Mouse (Mus musculus): ENCODE data around the gene Bbc3.

Gene Bbc3

DNA sequence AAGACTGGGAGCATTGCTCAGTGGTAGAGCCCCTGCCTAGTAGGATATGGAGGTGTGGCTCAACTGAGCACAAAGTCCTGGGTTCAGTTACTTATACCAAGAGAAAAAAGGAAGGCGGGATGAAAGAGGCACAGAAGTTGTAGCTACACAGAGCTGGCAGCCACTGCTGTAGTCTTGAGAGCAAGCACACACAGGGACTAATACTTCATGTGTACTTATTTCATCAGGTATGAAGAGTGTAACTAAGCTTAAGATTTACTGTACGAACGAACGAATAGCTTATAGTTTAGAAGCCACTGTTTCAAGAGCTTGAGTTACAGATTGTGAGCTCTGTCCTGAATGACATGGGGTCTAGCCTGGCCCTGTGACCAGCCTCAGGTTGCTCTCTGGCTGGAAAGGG lies 11.0 kb downstream of the Bbc3 start:
- no peak for DNase-seq

- no peak for DNase-seq
These were observed 12.3 kb downstream of the Bbc3 start for GRCm38 (mm10) chr7:16320479-16320878.

DNA sequence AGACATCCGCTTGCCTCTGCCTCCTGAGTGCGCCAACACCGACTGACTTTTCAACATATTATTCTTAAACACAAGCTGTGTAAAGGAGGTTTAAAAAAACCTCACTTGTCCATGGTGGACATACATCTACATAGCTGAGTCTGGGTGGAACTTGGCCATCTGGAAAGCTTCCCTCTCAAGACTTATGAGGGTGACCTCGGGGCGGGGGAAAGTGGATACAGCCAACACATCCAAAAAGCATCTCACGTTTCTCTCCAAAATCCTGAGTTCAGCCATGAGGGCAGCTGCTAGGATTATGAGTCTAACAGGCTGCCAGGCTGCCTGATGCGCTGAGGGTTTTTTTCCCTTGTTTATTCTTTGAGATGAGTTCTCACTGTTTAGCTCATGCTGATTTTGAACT lies 16.5 kb downstream of the Bbc3 start:
- DNase-seq, result no peak

DNA sequence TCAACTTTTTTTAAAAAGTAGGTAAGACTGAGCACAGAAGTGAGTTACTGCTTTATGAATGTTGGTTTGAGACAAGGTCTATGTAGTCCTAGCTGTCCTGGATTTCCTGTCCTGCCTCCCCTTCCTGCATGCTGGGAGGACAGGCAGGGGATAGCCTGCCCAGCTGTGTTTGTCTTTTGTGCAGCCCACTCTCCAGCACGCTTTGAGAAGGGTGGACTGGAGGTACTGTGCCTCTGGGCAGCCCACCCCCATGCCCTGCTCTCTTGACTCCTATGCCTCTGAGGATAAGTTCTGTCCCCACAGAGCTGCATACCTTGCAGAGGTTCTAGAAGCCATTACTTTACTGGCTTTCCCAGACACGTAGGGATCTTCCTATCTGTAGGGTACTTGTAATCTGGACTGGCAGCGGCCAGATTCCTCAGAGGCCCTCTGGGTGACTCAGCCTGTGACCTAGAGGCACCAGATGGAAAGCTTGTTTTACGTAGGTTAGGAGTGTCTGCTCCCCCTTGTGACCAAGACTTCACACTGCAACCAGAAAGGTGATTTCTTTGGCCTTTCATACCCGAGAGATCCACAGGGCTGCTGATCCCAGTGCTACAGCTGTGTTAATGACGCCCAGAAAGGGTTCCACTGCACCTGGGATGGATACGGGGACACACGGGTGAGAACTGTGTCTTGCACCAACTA lies 17.9 kb downstream of the Bbc3 start:
- peak; percentile 98 for DNase-seq

DNA sequence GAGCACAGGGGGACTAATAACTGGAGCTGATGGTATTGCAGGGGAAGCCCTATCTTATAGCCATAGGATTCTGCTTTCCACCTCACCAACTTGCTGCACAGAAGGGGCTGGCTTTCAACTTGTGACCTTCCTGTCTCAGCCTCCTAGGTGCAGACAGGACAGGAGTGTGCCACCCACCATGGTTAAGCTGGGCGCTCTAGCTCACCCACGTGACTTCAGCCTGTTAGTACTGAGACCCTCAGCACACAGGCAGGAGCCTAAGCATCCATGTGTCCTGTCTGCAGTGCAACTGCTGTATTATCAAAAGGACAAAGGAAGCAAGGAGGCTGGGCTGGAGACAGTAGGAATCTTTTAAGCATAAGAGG lies 18.4 kb downstream of the Bbc3 start:
- DNase-seq, result no peak

GRCm38 (mm10) chr7:16329146-16329545 lies 21.0 kb downstream of the Bbc3 start:
- DNase-seq, result no peak

GRCm38 (mm10) chr7:16337733-16338132 lies 29.5 kb downstream of the Bbc3 start:
- DNase-seq, result peak; percentile 42

DNA sequence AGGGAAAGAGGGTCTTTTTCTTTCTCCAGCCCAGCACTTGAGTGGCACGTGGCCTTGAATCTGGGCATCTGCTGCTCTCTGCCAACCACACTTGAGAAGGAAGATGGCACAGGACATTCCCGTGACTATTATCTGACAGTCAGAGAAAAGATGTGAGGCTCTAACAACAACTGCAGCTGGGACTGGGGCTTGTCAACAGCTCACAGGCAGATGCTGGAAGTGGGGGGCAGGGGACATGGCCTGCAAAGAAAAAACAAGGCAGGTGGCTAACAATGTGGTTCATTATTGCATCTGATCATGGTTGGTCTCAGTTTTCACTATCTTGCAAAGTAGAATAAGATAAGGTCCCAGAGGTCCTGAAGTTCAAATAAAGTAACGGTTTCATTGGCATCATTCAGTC lies 36.4 kb downstream of the Bbc3 start:
- DNase-seq, result no peak

DNA sequence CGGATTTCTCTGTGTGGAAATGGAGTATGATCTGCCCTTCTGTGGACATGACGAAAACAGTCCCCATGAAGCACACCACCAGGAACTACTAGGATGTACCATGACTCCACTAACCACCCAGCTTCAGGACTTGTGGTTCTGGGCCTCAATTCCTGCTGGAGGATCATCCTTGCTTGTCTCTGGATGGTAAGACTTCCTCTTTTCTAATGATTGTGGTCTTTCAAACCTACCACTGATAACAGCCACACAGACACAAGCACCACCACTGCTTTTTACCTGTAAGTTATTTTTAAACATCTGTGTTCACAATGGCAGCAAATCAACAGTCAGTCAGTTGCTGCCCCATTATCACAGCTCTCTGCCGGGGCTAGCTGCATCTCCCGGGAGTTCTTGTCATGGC lies 37.1 kb downstream of the Bbc3 start:
- no peak for DNase-seq

- no peak for DNase-seq
These were observed 41.8 kb downstream of the Bbc3 start for GRCm38 (mm10) chr7:16349999-16350398.

DNA sequence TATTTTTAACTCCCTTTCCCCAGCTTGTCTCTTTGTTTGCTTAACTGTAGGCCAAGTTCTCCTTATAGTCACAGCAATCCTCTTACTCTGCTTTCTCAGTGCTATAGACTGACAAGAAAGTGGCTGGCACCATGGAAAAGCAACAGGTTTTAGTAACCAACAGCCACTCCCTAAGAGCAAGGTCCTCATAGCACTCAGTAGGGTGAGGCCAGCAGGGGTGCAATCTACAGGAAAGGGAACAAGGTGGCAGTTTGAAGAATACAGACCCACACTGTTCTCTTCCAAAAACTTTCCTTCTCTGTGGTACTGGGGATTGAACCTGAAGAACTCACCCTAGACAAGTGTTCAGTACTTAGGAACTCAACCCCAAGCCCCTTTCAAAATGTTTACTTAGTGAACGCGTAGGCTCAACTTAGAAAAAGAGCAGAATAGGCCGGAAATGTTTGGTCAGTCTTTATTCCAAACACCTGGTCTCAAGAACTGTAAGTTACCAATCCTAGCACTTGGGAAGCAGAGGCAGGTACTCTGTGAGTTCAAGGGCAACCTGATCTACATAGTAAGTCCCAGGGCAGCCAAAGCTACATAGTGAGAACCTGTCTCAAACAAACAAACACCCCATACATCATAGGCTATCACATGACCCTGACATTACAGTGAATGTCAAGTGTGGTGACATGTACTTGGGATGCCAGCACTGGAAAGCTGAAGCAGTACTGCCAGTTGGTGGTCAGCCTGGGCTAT lies 47.8 kb downstream of the Bbc3 start:
- no peak for DNase-seq

DNA sequence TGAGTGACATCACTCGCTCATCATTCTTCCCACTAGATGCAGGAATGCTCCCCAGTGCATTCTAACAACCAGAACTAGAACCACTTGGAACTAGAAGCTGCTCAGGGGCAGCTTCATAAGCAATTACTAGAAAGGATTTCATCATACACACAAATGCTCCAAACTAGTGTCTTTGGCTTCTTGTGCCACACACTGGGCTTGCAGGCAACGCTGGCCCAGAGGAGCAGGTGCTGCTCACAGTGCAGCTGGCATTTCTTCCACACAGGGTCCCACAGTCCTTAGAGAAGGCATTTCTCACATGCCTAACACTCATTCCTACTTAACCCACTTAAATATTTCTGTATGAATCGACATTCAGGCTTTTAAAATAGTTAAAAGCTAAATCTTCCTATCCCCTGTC lies 49.4 kb downstream of the Bbc3 start:
- DNase-seq, result no peak

DNA sequence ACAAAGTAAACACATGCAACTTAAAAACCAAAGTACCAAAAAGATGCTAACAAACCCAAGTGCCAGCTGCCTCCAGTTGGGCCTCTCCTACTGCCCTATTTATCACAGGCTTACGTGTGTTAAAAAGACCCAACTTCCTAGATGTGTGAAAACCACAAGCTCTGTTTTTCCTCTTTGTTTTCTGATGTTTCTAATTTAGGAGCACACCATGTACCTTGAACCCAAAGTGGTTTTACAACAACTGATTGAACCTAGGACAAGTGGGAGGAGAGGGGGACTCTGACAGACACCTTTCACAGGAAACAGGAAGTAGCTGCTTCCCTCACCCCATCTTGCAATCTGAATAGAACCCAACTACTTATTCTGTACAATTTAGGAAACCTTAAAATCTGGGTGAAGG lies 56.1 kb downstream of the Bbc3 start:
- no peak for DNase-seq

DNA sequence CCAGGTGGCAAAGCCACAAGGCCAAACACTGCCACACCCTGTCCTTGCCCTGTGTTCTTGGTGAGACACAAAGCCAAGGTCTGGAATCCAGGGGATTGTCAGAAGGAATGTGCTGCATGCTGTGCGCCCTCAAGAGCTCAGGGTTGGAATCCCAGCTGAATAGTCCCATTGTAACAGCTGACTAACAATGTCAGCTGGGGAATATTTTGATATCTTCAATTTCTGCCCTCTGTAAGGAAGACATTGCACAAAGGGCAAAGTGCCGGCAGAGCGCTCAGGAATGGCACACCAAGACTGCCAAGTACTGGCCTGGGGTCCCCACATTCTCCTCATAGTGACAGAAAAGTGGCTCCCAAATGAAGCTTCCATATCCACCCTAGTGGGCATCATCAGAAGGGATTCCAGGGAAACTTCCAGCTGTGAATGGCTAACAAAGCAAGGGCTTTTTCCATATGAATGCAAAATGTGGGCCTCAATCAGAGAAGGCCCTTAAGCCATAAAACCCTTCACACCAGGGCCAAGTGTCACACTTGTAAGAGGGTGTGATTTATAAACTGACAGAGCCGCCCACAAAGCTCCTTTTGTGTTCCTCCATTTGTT lies 56.8 kb downstream of the Bbc3 start:
- DNase-seq, result no peak

DNA sequence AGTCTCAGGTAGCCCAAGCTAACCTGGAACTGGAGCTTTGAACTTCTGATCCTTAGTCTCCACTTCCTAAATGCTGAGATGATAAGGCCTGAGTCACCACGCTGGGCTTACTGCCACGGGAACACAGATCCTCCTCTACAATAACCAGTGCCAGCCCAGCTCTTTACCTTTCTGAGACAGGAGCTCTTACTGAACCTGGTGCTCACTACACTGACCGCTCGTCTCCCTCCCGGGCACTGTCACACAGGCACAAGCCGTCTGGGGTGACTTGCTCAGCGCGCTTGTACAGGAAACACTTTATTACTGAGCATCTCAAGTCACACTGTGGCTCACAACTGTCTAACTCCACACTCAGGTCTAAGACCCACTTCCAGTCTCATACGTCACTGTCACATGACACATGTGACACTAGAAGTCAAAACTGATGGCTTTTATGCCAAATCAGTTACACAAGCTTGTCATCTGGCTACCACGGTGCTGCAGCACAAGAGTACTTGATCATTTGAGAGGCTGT lies 58.0 kb downstream of the Bbc3 start:
- DNase-seq, result no peak

- no peak for DNase-seq
These were observed 58.5 kb downstream of the Bbc3 start for GRCm38 (mm10) chr7:16366669-16367068.

Measured in heart, adult 11 months (tissue).